Mouse (Mus musculus) CH12.LX (cell line): Measurements from ENCODE around the gene Ears2. TPM values are rescaled to one million over a fixed set of nuclear protein-coding genes. Genes with fewer than 3 reads are reported as not detected.

Source experiments
- DNase-seq: peaks from one replicate; pipeline ENCODE4 v3.0.0-alpha.2; 2013; ENCODE audit errors: extremely low read depth
- H3K27ac ChIP-seq: 2 replicates; pipeline ENCODE4 v1.5.1; 2012; ENCODE audit warnings: low read depth, mild to moderate bottlenecking, control low read depth, moderate library complexity; ENCODE audit not compliant: insufficient read depth
- H3K27me3 ChIP-seq: replicated peaks from 2 replicates; pipeline ENCODE3; 2012; ENCODE audit warnings: inconsistent platforms
- H3K36me3 ChIP-seq, 2 experiments: replicated peaks in 1 of 2; 2 replicates each; pipeline versions ENCODE3 to v1.6.1; 2012; ENCODE audit warnings: inconsistent platforms in 1 of 2, low read length in 1 of 2, mild to moderate bottlenecking in 1 of 2, mixed read lengths in 1 of 2, moderate library complexity in 1 of 2; ENCODE audit not compliant: control insufficient read depth in 1 of 2, insufficient read depth in 1 of 2
- H3K4me1 ChIP-seq, 2 experiments: 2 replicates each; pipeline ENCODE4 v1.6.1; 2012; ENCODE audit warnings: inconsistent platforms in 1 of 2, moderate library complexity in 1 of 2; ENCODE audit not compliant: insufficient read depth in 2 of 2, control insufficient read depth in 1 of 2
- H3K4me2 ChIP-seq: 2 replicates; pipeline ENCODE4 v1.6.1; 2012; ENCODE audit warnings: low read depth, mild to moderate bottlenecking, control low read depth; ENCODE audit not compliant: poor library complexity, insufficient read depth, severe bottlenecking
- H3K4me3 ChIP-seq, 3 experiments: fragments of 150-350 bp in 1 of 3; sonication (generic) in 1 of 3; replicated peaks in 1 of 3; 2 replicates each; pipeline versions ENCODE3 to v1.5.1; 2011 to 2012; ENCODE audit warnings: low read depth in 2 of 3, low read length in 2 of 3, mild to moderate bottlenecking in 2 of 3, moderate library complexity in 2 of 3, control low read depth in 1 of 3, improper control_type of control experiment in 1 of 3, inconsistent platforms in 1 of 3, mixed read lengths in 1 of 3; ENCODE audit not compliant: poor library complexity in 1 of 3
- H3K79me2 ChIP-seq: replicated peaks from 2 replicates; pipeline ENCODE4 v1.6.1; 2012; ENCODE audit warnings: mild to moderate bottlenecking, moderate library complexity; ENCODE audit not compliant: control insufficient read depth, poor library complexity, insufficient read depth, severe bottlenecking; ENCODE audit errors: extremely low read depth
- H3K9ac ChIP-seq: 2 replicates; pipeline ENCODE4 v1.6.1; 2012; ENCODE audit warnings: low read depth, mild to moderate bottlenecking, control low read depth, moderate library complexity; ENCODE audit not compliant: insufficient read depth
- H3K9me3 ChIP-seq: replicated peaks from 2 replicates; pipeline ENCODE3; 2012; ENCODE audit warnings: low read length, inconsistent platforms, mixed read lengths
- BHLHE40 ChIP-seq: IDR thresholded peaks from 2 replicates; pipeline ENCODE4 v1.6.1; 2011; ENCODE audit warnings: mild to moderate bottlenecking, low read depth, low read length, improper control_type of control experiment
- CHD1 ChIP-seq: IDR thresholded peaks from 2 replicates; pipeline ENCODE4 v1.6.1; 2012; ENCODE audit warnings: low read depth, low read length, improper control_type of control experiment, inconsistent platforms
- CTCF ChIP-seq, 2 experiments: IDR thresholded peaks in 1 of 2; conservative IDR thresholded peaks in 1 of 2; 2 replicates each; pipeline ENCODE4 v1.5.1; 2011 to 2012; ENCODE audit warnings: low read depth in 2 of 2, low read length in 2 of 2, improper control_type of control experiment in 1 of 2, inconsistent platforms in 1 of 2, mild to moderate bottlenecking in 1 of 2, moderate library complexity in 1 of 2
- HCFC1 ChIP-seq: IDR thresholded peaks from 2 replicates; pipeline ENCODE4 v1.6.1; 2012; ENCODE audit warnings: low read depth, mild to moderate bottlenecking, inconsistent platforms, low read length, improper control_type of control experiment
- NRF1 ChIP-seq: IDR thresholded peaks from 2 replicates; pipeline ENCODE4 v1.6.1; 2014; ENCODE audit warnings: low read depth, mild to moderate bottlenecking, inconsistent platforms, low read length, improper control_type of control experiment, moderate library complexity
- PAX5 ChIP-seq: IDR thresholded peaks from 2 replicates; pipeline ENCODE4 v1.6.1; 2012; ENCODE audit warnings: low read length, inconsistent platforms, mixed read lengths
- POLR2A ChIP-seq: IDR thresholded peaks from 2 replicates; pipeline ENCODE4 v1.6.1; 2011; ENCODE audit warnings: low read depth, mild to moderate bottlenecking, improper control_type of control experiment, low read length
- RCOR1 ChIP-seq: conservative IDR thresholded peaks from 2 replicates; pipeline ENCODE4 v1.6.1; 2012; ENCODE audit warnings: low read depth, mild to moderate bottlenecking, inconsistent platforms, low read length, improper control_type of control experiment
- SMC3 ChIP-seq: IDR thresholded peaks from 2 replicates; pipeline ENCODE4 v1.6.1; 2011; ENCODE audit warnings: low read depth, low read length, improper control_type of control experiment
- TBP ChIP-seq: conservative IDR thresholded peaks from 2 replicates; pipeline ENCODE4 v1.6.1; 2011; ENCODE audit warnings: low read depth, low read length, improper control_type of control experiment
- TCF12 ChIP-seq: IDR thresholded peaks from 2 replicates; pipeline ENCODE4 v1.6.1; 2014; ENCODE audit warnings: low read depth, mild to moderate bottlenecking, inconsistent platforms, low read length, improper control_type of control experiment
- UBTF ChIP-seq: IDR thresholded peaks from 2 replicates; pipeline ENCODE4 v1.6.1; 2012; ENCODE audit warnings: low read depth, mild to moderate bottlenecking, inconsistent platforms, low read length, improper control_type of control experiment, moderate library complexity
- USF2 ChIP-seq: conservative IDR thresholded peaks from 2 replicates; pipeline ENCODE4 v1.6.1; 2011; ENCODE audit warnings: low read depth, low read length, improper control_type of control experiment
- ZC3H11A ChIP-seq: IDR thresholded peaks from 2 replicates; pipeline ENCODE4 v1.6.1; 2012; ENCODE audit warnings: low read depth, mild to moderate bottlenecking, inconsistent platforms, low read length, improper control_type of control experiment
- ZKSCAN1 ChIP-seq: IDR thresholded peaks from 2 replicates; pipeline ENCODE4 v1.6.1; 2012; ENCODE audit warnings: low read depth, inconsistent platforms, low read length, improper control_type of control experiment, borderline replicate concordance
- ZMIZ1 ChIP-seq: IDR thresholded peaks from 2 replicates; pipeline ENCODE4 v1.6.1; 2012; ENCODE audit warnings: low read depth, mild to moderate bottlenecking, inconsistent platforms, low read length, improper control_type of control experiment
- dilution Hi-C: fragments of 300-500 bp; cut with MboI; formaldehyde crosslinking; loops from 2 replicates; pipeline ENCODE4 v1.14.3; 2020; ENCODE audit warnings: low sequenced_read_pairs; ENCODE audit not compliant: extremely low pct_unique_long_range_greater_than_20kb, extremely low pct_ligation_motif_present
- in situ Hi-C: fragments of 300-500 bp; cut with MboI; formaldehyde crosslinking; loops from 3 replicates; pipeline ENCODE4 v1.14.3; 2019; ENCODE audit warnings: low sequenced_read_pairs, low pct_ligation_motif_present, low pct_unique_long_range_greater_than_20kb, mixed read lengths
- polyA plus RNA-seq: library from polyadenylated mRNA; unstranded; fragments of >175 nt; gene quantifications from 2 replicates; pipeline ENCODE4 v1.2.1, GENCODE M21; 2012; ENCODE audit warnings: low read depth; ENCODE audit not compliant: insufficient read length
- total RNA-seq, 2 experiments: library from RNA; depleted of rRNA; stranded (reverse); fragments of 300-350 nt in 1 of 2; fragments of >200 nt in 1 of 2; gene quantifications; 2 replicates each; pipeline ENCODE4 v1.2.3; 2012 to 2014

The Ears2 gene
- total and polyA plus RNA-seq, 3 experiments, result 11.7 to 14.3 (median 13.2) TPM

DNA sequence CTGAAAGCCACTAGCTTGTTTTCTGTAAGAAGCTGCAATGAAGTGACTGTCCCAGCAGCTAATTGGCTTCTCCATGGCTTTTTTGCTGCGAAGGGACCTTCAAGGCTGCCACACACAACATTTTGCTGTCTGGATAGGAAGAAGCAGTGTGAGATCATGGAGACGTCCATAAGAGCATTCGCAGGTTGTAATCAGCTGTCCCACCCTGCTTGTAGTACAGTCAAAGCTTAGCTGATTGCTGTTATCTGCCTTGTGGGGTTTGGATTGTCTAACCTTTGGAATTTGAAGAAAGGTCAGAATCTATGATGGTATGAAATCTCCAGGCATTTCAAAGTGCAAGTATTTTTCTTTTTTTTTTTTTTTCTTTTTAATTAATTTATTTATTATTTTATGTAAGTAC, 7.3 kb upstream of the Ears2 start:
- TF ChIP-seq NRF1, result no peak
- TF ChIP-seq HCFC1, result no peak
- no peak for TF ChIP-seq UBTF
- TF ChIP-seq TCF12, result no peak
- no peak for TF ChIP-seq ZC3H11A
- TF ChIP-seq TBP, result no peak
- no peak for TF ChIP-seq PAX5
- TF ChIP-seq USF2, result no peak
- TF ChIP-seq ZKSCAN1, result no peak
- TF ChIP-seq ZMIZ1, result no peak
- TF ChIP-seq CTCF (conservative IDR thresholded peaks at IDR 0.05 in 1 of 2, IDR thresholded peaks at IDR 0.05 in 1 of 2; ENCODE audit: low read depth in 2 of 2, low read length in 2 of 2), result no peak
- TF ChIP-seq POLR2A, result no peak
- no peak for TF ChIP-seq RCOR1
- no peak for TF ChIP-seq BHLHE40
- Histone ChIP-seq H3K27me3 (no peaks in the 10 kb centered on the region), H3K9me3 (no peaks in the 10 kb centered on the region), H3K36me3 (peaks cover 73 to 96% of the 10 kb centered on the region in 2 experiments), H3K27ac (no peak overlapping the region), H3K79me2 (peaks cover 8% of the 10 kb centered on the region; the same call in 1 of the 2 replicates), H3K4me1 (peaks cover 3 to 42% of the 10 kb centered on the region in 2 experiments), H3K9ac (no peak overlapping the region), H3K4me3 (no peak overlapping the region), H3K4me2 (no peak overlapping the region)
- in situ Hi-C loops (no loop called here), dilution Hi-C loops (no loop called here)
- no peak for DNase-seq

DNA sequence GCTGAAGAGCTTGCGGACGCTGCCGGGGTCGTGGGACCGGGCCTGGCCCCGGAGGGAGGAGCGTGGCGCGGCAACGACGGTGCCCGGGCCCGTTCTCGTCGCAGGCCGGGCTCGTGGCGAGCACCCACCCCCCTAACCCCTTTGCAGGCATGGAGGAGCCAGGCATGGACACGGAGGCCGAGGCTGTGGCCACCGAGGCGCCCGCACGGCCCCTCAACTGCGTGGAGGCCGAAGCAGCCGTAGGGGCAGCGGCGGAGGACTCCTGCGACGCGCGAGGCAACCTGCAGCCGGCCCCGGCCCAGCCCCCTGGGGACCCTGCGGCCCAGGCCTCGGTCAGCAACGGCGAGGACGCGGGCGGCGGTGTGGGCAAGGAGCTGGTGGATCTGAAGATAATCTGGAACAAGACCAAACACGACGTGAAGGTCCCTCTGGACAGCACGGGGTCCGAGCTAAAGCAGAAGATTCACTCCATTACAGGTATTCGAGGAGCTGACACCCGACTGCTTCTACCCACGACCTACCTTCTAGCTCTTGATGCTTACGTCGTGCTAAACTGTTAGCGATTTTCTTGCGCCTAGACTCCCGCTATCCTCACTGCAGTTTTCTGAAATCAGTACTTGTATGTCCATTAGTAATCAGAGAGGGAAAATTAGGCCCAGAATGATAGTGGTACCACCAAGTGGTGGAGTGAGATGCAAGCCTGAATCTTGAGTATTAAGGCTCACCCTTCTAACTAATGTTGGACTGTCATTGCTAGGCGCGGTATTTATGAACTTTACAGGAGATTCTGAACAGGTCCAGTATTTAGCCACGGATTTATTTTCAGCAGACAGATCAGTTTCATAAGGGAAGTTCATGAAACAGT, 686 bp upstream of the Ears2 start:
- peak overlapping the region; percentile 79 for H3K9ac ChIP-seq
- H3K9me3 ChIP-seq, result no peaks in the 10 kb centered on the region
- in situ Hi-C loops (no loop called here), dilution Hi-C loops (no loop called here)
- H3K27me3 ChIP-seq, result no peaks in the 10 kb centered on the region
- no peak for DNase-seq
- peaks cover 32% of the 10 kb centered on the region for H3K79me2 ChIP-seq
- TF ChIP-seq UBTF, result 0 out of 2 replicates have a peak, but pooled peaks have one; percentile 39
- TF ChIP-seq CHD1, result 0 out of 2 replicates have a peak, but pooled peaks have one; percentile 38
- no peak for TF ChIP-seq SMC3
- TF ChIP-seq CTCF (conservative IDR thresholded peaks at IDR 0.05 in 1 of 2, IDR thresholded peaks at IDR 0.05 in 1 of 2; ENCODE audit: low read depth in 2 of 2, low read length in 2 of 2), result peak in 1 of 2 experiments; percentile 27; a peak in 2 of 4 replicates
- H3K36me3 ChIP-seq, result peaks cover 30 to 48% of the 10 kb centered on the region in 2 experiments
- peak overlapping the region; percentile 72 for H3K27ac ChIP-seq
- H3K4me1 ChIP-seq, result peaks cover 10 to 51% of the 10 kb centered on the region in 2 experiments
- H3K4me3 ChIP-seq, result peak overlapping the region; percentile 88 to 100 (median 98)
- H3K4me2 ChIP-seq, result peak overlapping the region; percentile 91
